Mouse (Mus musculus) layer of hippocampus, postnatal 10 days (tissue): ENCODE data around the gene Cpt2. TPM values are rescaled to one million over a fixed set of nuclear protein-coding genes. Genes with fewer than 3 reads are reported as not detected.
A peak's percentile ranks its signal among the peaks of the same experiment; 100 is the strongest.

ENCODE experiments used
- DNase-seq, 2 experiments: peaks; one replicate each; pipeline ENCODE4 v3.0.0; 2021; ENCODE audit warnings: low spot score in 2 of 2
- long read RNA-seq: library from polyadenylated mRNA; stranded (forward); transcript quantifications from one replicate; pipeline ENCODE4 v2.0.0, GENCODE M21; 2023
- total RNA-seq, 2 experiments: library from RNA; stranded (reverse); gene quantifications; 2 replicates each; pipeline ENCODE4 v1.2.3; 2021

Gene Cpt2
- 1 to 10 TPM; 7.3 to 9.4 TPM for total RNA-seq
- long read RNA-seq, transcript Cpt2-201 (5 exons, 2,372 nt): major isoform, 9 of 12 reads
- long read RNA-seq, partial matches to known transcripts: 1 of 12 reads
- long read RNA-seq, other reads (novel, unspliced or antisense): 2 of 12 reads

DNA sequence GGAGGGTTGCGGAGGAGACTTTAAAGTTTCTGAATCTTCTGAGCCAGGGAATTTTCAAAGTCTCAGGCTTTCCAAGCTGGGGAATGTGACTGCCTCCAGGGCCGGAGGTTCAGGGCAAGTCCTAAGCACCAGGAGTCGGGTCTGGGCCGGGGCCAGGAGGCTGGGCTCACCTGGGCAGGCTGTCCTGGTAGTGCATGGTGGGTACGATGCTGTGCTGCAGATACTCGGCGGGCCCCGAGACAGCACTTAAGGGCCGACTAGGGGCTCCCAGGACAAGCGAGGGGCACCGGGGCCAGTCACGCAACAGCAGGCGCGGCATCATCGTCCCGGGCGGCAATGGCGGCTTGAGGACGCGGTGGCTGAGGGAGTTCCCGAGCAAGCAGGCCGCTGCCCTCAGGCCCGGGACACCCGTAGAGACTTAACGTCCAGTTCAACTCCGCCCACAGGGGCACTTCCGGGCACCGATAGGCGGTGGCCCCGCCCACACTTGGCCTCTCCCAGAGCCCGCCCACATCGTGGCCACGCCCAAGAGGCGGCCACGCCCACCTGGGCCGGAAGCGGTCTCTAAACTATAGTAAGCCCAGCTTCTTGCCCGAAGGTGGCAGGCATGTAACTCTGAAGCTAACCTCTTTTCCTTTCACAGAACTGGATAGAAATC, at the start of gene Cpt2:
Gene Cpt2 (minus strand): TSS at position 466 of the 658 bp plus-strand sequence.
- DNase-seq: peak; percentile 79 to 85

DNA sequence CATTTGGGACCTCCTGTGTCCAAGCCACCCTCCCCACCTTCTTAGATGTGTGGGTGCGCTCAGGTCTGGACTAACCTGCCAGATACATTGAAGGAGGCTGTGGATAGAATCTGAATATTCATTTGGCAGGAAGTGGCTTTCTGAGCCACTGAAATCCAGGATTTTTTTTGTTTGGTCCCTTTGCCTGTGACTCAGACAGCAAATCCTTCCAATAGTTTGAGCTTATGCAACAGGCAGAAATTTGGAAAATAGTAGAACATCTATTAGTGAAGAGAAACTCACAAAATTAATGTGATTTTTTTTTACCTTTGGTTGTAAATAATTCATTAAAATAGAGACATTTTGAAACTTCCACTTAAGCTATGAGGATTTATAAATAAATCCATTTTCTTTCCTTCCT, 47.8 kb upstream of the Cpt2 start:
- DNase-seq: no peak

DNA sequence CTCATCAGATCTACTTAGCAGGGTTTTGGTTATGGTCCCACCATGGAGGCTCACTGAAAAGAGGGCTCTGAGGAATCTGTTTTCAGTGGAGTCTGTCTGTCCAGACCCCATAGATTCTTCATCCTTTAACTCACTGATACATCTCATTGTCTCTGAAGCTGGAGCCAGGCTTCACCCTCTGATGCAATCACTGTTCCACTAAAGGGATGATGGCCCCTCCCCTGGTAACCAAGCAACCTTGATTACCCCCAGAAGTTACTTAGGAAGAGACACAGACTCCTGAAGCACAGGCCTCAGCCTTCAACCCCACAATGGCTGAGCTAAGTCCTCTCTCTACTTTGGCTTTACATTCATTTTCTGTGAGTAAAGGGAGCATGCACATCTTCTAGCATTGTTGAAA, 46.4 kb upstream of the Cpt2 start:
- no peak for DNase-seq

DNA sequence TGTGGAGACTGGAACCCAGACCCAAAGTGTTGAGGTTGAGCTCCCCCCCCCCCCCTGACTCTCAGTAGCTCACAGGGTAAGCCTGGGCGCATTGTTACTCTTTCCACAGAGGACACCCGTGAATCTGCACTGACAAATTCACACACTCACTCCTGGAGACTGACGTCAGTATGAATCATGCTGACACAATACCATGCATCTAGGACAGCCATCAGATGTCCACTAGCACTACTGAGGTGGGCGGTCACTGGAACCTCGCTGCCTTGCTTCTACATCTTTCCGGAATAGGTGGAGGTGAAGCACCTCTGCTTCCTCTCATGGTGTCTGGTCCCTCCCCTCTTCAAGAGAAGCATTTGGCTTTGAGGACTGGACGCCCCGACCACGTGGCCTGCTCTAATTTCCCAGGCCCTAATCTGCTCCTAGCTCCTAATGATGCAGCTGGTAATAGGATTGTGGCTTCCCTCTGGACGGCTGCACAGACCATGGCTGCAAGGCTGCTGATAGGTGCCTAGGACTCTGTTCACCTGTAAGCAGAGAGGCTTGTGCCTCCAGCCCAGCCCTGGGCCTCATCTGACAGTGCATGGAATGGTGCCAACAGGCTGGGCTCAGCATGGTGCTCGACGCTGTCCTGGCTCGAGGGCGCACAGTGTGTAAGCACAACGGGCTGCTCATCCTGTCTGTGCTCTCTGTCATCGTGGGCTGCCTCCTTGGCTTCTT, 44.7 kb upstream of the Cpt2 start, which contains the start of gene Slc1a7:
Gene Slc1a7 (plus strand): TSS at position 367 of the 717 bp plus-strand sequence.
- DNase-seq: no peak

DNA sequence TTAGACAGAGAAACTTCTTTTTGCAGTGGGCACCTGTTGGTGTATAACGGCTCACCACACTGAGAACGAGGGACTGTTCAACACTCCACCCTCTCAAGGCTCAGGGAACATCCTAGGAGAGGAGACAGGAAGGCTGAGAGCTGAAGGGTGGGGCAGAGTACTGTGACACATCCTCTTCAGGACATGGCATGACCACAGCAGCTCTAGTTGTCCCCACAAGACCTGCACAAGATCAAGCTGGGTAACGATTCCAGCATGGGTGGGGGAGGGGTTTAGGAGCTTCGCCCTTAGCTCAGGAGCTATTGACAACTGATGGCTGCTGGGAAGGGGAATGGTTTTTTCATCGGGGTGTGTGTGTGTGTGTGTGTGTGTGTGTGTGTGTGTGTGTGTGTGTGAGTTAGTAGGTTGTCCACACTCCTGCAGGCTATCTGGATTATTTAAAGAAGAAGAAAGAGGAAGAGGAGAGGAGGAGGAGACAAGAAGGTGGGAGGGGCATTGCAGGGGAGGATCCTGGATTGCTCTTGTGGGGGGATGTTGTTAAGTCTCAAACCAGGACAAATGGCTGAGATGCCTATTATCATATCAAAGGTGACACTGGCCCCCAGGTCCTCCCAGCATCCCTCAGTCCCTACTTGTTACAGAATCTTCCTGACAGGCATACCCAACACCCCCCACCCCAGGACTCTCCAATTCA, 43.2 kb upstream of the Cpt2 start:
- no peak for DNase-seq

DNA sequence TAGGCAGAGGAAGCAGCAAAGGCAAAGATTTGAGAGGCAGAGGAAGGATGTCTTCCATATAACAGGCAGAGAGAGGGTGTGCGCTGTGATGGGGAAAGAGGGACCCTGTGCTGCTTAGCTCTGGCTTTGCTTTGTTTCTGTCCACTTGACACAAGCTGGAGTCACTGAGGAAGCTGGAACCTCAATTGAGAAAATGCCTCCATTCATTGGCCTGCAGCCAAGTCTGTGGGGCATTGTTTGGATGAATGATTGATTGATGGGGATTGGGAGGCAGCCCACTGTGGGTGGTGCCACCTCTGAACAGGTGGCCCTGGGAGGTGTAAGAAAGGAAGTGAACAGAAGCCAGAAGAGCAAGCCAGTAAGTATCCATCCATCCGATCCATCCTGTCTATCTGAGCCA, 39.4 kb upstream of the Cpt2 start:
- DNase-seq: no peak

DNA sequence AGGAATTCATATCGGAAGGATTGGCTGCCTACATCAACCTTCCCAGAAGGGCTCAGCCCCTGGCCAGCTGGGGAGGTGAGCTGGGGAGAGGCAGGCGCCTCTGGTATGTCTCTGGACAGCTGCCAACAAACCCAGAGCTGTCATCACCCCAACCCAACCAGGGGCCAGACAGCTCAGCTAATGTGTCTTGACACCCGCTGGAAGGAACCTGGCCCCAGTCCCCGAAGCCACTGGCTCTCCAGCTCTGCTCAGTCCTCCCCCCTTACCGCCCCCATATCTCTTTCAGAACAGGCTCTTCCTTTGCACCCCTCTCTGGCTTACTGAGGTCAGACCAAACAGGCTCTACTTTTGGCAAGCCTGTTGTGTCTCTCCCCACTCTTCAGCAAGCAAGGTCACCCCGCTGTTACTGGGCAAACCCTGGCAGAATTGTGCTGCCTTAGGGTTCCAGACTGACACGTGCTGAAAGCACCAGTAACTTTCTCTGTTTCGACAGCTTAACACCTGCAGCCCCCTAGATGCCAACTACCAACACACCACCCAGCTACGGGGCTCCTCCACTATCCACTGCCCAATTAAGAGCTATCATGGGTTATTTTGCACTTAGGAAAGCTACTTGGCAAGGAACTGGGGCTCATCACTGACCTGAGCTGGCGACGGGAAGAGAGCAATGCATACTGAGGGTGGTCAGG, 38.8 kb upstream of the Cpt2 start:
- no peak for DNase-seq

DNA sequence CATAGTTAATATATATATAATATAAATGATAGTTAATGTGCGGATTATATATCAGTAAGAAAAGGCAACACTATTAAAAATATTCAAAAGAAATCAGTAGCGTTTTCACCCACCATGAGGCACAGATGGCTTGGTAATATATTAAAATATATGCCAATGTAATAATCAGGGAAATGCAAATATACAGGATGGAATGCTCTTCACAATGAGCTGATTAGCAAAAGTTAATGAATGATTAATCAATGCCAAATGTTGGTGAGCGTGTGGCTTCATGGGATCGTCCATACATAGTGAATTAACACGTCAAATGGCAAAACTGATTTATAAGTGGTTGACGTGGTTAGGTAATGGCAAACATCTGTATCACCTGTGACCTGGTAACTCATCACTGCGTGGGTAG, 35.1 kb upstream of the Cpt2 start:
- no peak for DNase-seq

DNA sequence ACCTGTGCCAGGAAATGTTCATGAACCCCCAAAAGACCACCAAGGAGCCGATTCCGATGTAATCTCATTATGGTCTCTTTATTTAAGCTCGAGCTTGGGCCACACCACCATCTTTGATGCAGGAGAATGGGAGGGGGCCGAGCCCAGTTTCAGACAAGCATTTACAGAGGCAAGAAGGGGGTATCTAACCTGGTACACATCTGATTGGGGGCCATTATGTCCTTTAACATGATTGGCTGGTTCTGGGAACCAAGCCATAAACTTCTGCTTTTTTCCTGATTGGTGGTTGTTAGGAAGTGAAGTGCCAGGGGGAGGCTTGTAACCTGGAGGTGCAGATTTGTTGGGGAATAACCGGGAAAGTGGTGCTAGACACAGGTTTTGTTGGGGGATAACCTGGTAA, 32.3 kb upstream of the Cpt2 start:
- DNase-seq: no peak

DNA sequence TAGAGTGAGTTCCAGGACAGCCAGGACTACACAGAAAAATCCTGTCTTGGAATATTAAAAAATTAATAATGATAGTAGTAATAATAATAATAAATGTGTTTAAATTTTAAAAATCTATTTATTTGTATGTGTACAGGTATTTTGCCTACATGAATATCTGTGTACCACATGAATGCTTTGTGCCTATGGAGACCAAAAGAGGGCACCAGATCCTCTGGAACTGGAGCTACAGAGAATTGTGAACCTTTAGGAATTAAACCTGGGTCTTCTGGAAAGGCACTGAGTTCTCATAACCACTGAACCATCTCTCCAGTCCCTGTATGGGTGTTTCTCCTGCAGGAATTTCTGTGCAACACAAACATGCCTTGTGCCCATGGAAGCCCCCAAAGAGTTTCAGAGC, 29.4 kb upstream of the Cpt2 start:
- DNase-seq: no peak

DNA sequence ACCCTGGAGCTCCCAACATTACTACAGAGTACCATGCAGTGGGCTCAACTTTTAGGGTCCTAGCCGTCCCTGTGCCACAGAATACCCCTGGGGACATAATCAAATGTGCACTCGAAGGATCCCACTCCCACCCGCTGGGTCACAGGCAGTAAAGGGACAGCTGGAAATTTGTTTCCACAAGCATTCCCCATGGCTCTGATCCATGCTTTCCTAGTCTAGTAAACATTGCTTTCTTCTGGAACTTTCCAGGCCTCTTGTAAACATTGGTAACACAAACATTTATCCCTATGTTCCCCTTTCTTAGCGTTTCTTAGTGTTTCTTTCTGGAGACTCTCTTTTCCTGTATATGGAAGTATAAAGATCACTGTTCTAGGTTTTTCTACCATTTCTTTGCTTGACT, 26.5 kb upstream of the Cpt2 start:
- DNase-seq: no peak

DNA sequence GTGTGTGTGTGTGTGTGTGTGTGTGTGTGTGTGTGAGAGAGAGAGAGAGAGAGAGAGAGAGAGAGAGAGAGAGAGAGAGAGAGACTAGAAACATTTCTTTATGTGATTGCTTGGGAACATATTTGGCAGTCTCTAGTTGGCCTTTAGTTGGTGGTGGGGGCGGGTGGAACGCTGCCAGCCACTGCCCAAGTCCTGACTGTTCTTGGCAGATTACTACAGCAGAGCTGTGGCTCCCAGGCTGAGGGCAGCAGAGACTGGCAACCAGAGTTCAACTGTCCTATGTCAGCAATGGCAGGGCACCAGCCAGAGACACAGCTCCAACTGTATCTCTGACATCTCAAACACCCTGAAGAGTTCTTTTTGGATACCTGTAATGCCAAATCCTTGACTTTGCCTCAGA, 20.7 kb upstream of the Cpt2 start:
- no peak for DNase-seq

DNA sequence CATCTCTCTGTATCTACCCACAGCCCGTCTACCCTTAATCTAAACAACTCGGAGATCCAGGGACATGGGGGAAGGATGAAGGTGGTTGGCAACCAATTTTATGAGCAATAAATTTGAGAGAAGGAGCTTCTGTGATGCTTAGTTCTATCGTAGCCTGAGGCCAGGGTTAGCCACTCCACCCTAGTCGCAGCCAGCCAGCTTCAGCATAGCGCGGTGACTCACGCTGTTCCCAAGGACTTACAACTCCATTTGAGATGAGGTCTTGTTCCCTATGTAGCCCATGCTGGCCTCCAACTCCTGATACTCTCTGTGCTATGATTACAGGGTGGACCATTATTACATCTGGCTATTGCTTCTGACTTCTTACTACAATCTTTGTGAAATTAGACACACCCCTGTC, 19.3 kb upstream of the Cpt2 start:
- no peak for DNase-seq

DNA sequence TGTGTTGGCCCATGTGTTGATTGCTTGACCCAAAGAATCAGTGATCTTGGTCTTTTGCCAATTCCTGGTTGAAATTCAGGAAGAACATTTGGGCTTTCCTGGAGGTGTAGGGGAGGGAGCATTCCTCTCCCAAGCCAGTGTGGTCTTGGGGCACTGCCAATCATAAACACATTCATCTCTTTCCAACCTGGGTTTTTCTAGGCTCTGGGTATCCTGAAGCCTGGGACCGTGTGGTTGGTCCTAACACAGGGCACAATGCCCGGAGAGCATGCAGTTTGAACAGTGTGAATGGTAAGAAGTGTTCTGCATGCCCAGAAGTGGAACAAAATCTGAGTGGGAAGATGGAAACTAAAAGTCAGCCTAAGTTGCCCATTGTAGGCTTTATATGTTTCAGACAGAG, 14.7 kb upstream of the Cpt2 start:
- DNase-seq: no peak

DNA sequence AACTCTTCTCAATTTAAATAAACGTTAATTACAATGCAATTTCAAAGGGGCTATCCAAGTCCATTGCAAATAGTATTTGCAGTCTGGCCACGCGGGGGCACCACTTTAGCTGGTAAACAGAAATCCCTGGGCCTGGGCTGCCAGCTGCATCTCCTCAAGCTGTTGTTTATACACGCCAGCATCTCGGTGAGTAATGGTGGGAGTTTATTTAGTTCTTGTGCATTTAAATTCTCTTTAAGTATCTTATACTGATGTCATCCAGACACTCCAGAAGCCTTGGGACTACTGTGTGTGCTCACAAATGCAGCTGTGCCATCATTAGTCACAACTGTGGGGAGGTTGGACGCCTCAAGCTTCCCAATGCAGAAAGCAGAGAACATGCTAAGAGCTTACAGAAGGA, 13.9 kb upstream of the Cpt2 start:
- DNase-seq: peak; percentile 80

DNA sequence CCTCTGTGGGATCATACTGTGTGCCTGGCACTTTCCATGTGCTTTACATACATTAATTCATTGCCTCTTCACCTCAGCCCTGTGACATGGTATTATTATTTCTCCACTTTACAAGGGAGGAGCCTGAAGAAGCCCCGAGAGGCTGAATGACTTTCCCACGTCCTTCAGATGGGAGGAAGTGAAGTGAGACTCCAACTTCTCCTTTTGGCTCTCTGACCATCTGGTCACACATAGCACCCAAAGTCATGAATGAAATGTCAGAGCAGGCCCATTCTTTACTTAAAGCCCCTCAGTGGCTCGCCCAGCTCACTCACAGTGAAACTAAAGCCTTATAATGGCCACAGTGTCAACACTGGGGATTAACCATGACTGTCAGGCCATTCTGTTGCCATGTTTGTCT, 11.8 kb upstream of the Cpt2 start:
- no peak for DNase-seq

DNA sequence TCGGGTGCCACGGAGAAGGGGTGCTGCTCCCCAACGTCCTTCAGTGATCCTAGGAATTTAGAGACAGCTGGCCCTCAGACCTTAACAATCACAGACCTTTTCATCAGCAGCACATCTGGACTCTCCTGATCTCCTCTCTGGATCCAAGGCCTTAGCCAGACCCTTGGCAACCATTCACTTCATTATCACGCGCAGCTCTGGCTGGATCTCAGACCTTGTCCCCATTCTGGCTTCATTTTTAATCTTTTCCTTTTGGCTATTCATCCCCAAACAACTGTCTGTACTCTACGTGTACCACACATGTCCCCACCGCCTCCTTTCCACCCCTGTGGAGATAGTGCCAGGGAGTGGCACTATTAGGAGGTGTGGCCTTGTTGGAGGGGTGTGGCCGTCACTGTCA, 9.8 kb upstream of the Cpt2 start:
- no peak for DNase-seq

DNA sequence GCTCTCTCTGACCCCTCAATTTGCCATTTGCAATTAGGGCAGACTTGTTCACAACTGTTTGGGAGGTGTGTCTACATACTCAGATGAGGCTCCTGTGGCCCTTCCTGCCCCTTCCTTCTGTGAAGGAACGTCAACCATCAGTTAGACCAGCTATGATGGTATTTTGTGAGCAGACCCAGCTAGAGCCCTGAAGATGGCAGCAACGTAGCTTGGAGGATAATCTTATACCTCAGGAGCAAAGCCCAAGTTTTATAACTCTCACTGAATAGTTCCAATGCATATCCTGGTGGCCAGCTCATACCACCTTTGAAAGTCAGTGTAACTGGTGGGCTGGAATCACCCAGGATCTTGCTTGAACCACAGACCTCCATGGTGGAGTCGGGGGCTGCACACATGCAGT, 8.0 kb upstream of the Cpt2 start:
- no peak for DNase-seq

DNA sequence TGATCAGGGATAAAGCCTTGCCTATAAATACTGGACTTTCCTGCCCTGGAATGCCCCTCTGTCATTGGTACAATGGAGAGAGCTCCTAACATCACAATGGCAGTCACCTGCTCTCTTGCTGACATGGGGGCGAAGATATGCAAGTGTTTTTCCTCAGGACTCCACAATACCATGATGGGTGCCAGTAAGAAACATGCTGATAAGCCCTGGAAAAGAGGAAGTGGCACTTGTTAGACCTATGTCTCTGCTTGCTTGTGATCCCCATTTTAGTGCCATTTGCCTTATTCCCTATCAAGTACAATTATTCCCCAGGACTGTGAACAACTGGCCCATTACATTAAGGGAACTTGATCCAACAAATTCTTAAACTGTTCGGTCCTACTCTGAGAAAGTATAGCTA, 5.3 kb upstream of the Cpt2 start:
- DNase-seq: no peak

DNA sequence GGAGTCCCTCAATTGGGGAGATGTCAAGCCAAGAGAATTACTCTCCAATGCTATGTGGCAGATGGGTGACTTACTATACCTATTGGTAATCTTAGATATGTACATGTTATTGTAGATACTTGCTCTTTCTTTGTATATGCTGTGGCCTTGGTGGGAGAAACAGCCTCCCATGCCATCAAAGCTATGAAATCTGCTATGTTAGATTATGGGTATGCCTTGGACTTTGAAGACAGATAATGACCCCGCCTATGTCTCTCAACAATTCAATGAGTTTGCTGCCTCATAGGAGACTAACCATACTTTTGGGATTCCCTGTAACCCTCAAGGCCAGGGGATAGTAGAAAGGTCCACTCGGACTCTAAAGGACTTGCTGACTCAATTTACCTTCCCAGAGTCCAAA, 4.9 kb upstream of the Cpt2 start:
- no peak for DNase-seq

DNA sequence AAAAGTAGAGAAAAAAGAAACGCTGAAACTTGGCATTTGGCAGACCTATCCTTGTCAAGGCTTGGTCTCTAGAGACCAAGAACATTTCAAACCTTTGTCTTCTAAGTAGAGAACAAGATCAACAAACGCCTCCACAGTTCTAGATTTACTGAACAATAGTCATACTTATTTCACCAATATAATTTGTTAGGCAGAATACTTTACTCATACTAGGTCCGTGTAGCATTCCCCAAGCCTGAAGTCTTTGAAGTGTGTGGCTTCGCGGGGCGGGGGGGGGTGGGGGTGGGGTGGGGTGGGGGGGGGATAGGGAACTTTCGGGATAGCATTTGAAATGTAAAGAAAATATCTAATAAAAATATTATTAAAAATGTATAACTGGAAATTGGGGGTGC, 389 bp upstream of the Cpt2 start:
- no peak for DNase-seq

DNA sequence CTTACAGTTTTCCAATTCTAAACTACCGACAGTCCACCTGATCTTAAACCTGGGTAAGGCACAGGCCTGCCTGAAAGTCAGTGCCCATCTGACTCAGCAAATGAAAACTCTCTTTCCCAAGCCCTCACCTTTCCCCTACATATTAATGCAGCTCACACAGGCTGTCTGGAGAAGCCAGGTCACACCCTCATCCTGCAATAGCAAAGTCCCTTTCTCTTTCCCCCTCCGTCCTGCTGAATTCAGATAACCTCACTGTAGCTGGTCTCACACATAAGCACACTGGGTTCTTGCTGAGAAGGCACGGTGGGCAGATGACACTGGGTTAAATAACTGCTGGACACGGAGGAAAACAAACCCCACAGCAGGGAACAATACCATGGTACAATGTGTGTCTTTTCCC, 1.5 kb downstream of the Cpt2 start:
- DNase-seq: no peak
